Mouse (Mus musculus): ENCODE measurements around the gene 6030468B19Rik.

DNA sequence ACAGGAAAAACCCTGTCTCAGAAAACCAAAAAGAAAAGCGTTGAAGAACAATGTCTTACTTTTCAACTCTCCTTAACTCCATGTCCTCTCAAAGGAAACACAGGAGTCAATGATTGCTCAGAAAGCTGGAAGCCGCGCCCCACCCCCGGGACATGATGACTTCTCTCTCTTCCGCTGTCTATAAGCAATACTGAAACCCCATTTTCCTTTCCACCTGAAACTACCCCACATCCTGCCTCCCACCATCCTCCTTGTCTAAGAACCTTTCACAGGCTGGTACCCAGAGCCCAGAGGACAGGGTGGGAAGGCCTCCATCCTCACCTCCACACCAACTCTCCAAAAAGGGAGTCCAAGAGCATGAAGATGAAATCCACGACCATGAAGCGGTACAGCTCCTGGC, 25.1 kb upstream of the 6030468B19Rik start:
- TF ChIP-seq POLR2A (IDR thresholded peaks at IDR 0.05; ENCODE audit: insufficient read depth, low read depth, low read length) (no peak), EP300 (IDR thresholded peaks at IDR 0.05; ENCODE audit: insufficient read depth, low read depth, low read length) (no peak), CTCF (IDR thresholded peaks at IDR 0.05) (no peak)

Measured in heart, adult 2 months (tissue).